Mouse (Mus musculus) thymus, postnatal 0 days (tissue): ENCODE results near the gene Cd2. TPM values are rescaled to one million over a fixed set of nuclear protein-coding genes. Genes with fewer than 3 reads are reported as not detected.
A peak's percentile ranks its signal among the peaks of the same experiment; 100 is the strongest.

Experiments
- DNase-seq: peaks from one replicate; pipeline ENCODE4 v3.0.0-alpha.2; 2015; ENCODE audit warnings: low spot score
- polyA plus RNA-seq: library from polyadenylated mRNA; unstranded; fragments of >200 nt; fragmentation: Nextera tagmentation; extraction: Ambion mirVana; gene quantifications from 2 replicates; pipeline ENCODE4 v1.2.1, GENCODE M21; 2015

Gene Cd2
- polyA plus RNA-seq, 1 experiment from 2014 or later, result 256 TPM

GRCm38 (mm10) chr3:101294487-101295365 is 7.0 kb upstream of the Cd2 start:
- DNase-seq, result peak; percentile 27

DNA sequence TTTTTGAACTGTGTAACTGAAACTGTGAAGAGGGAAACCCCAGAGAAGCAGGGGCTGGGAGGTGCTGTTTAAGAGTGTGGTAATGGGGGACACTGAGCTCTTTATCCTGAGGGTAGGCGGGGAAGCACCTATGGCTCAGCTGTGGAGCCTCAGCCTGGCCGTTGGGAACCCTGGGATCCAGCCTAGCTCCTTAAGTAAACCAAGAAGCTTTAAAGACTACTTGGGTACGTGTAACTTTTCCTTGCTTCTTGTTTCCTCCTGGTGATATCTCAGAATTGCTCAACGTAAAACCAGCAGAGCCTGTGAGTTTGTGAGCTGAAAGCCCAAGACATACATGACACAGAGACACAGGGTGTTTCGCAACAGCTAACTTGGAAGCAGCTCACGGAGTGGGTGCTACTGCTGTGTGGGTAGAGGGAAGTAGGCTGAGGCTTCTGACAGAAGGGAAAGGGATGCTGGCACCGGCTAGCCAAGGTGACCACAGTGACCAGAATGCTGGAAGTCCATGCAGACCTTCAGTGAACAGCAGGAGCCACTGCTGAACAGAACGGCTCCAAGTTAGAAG is 5.9 kb upstream of the Cd2 start:
- no peak for DNase-seq

DNA sequence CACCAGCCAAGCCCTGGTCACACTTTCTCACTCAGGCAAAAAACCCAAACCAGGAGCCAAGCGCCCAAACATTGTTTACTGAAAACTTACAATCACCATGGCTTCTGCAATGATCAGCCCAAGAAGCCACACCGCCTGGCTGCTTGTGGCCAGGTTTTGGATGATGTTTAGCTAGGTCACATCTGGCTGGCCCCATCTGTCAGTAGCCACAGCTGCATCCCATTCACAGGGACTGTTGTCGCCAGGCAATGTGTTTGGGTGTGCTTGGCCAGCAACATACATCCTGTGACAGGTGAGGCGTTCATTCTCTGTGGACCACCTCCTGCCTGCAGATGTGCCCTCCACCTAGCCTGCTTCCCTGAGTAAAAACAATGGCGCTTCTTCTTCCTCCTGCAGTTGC is 4.9 kb upstream of the Cd2 start:
- peak; percentile 34 for DNase-seq

DNA sequence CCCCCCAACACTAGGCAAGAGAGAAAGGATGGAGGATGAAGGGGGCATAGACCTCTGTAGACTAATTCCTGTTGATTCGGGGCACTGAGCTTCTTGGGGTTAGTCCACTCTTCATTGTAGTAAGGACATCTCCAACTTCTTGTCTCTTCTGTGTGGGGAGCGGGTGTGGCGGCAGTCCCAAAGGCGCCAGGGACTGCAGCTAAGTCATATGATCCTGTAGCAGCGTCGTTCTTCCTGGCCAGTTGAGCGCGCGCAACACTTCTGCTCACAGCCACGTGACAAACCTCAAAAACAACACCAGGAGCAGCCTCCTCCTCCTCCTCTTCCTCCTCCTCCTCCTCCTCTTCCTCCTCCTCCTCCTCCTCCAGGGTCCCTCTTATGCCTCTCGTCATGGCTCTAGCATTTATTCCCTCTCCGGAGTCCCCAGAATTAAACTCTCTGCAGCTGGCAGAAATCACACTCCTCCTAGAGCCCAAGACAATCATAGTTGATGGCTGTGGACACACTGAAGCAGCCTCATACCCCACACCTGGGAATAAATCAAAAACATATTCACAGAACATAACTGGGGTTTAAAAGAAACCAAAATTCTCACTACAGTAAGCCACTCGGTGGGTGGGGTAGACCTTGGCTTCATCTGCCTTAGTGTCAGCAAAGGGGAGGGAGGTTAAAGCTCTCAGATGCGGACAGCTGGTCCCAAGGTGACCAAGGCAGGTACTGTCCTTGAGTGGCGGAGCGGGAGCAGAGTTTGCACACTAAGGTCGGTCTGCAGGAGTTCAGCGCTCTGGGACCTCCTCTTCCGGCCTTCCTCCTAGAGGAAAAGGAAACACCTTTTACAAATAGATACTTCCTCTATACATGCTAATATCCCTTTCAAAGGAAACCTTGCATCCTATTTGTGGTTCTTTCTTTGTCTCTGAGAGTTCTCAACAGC is 3.1 kb upstream of the Cd2 start:
- DNase-seq, result peak; percentile 29

DNA sequence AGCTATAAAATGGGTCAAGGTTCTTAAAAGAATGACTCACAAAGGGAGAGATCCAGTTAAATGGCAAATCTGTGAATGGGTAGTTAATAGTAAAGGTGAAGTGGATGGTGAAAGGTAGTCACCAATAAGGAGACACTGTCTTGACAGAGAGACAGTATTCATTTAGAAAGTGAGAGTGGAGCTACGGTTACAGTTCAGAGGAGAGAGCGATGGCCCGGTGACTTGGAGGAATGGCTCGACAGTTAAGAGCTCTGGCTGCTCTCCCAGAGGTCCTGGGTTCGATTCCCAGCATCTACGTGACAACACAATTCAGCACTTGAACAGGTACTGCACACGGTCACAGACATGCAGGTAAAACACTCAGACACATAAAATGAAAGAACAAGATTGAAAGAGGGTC is 2.3 kb upstream of the Cd2 start:
- no peak for DNase-seq

DNA sequence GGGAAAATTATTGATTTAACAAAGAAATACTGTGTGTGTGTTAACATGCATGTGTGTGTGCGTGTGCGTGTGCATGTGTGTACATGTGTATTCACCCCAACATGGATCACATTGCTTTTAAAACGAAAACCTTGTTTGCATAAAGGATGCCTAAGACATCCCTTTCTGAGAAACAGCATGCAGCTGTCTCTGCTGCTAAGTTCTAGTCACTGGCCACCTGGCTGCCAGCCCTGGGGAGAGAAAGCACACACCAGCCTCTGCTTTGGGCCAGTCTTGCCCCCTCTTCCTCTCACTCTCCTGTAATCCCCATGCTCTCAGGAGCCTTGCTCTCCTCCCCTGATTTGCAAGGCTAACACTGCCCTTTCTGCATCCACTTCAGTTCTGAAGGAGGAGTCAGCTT is 1.7 kb upstream of the Cd2 start:
- peak; percentile 33 for DNase-seq

GRCm38 (mm10) chr3:101286336-101287325 is 1.1 kb downstream of the Cd2 start:
- DNase-seq, result peak; percentile 63

DNA sequence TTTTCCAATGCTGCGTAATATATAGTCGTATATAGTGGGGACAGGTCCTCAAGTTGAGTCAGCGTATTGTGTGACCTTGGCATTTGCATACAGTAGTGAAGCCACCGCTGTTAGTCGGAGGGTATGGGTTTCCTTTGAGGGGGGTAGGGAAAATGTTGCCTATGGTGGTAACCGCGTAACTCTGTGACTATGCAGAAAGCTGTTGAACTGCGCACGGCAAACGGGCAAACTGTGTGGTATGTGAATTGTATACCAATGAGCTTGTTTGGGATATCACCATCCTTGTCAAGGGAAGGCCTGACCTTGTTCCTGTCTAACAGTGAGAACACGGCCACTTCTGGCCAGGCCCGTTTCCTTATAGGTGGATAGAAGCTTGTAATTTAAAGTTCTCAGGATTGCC is 1.9 kb downstream of the Cd2 start:
- peak; percentile 30 for DNase-seq

DNA sequence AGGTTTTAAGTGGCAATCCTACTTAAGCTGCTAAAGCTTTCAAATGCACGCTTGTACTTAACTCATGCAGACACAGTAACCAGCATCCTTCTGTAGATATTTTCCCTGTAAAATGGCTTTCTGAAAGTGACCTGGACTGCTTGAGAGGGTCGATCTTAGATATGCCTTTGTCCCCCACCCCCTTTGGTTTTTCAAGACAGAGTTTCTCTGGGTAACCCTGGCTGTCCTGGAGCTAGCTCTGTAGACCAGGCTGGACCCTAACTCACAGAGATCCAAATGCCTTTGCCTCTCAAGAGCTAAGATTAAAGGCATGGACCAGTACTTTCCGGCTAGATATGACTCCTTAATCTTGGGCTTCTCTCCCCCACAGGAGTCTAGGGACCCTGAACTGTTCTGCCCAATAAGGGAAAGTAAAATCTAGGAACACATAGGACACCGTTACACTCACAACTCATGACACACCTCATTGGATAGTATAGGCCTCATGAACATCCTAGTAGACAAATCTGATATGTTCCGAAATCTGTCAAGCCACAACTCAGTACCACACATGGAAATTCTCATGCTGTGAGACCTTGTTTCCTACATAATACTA is 2.6 kb downstream of the Cd2 start:
- DNase-seq, result no peak

DNA sequence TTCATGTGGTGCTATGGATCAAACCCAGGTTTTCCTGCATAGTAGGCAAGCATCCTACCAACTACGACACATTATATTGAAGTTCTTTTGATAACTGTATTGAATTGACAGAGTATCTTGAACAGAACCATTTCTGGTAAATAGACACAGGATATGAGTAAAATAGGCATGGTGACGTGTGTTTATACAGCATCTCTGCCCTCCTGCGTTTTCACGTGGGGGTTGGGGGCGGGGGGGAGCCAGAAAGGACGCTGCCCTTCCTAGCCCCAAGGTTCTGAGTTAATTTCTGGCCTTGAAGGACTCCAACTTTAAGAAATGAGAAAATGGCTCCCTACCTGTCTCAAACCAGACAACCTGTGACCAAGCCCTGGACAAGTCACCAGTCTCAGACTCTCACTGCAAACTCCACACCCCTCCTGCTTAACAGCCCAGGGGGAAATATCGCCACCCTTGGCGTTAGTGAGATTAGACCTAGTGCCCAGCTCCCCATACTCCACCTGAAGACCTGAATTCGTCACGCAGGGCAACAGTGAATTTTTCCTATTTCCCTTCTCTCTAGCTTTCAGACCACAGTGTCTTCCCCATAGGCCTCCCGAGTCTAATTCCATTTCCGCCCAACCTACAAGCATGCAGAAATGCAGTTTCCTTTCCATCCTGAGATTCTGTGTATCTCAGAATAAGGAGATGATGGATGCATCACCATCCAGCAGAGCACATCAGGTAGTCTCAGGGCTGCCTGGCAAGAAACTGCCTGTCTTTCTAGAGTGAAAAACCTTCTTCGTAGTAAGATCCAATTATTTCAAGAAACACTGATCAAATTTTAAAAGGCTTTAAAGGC is 3.7 kb downstream of the Cd2 start:
- no peak for DNase-seq

- DNase-seq, result no peak
Observed at GRCm38 (mm10) chr3:101283441-101283840, 4.3 kb downstream of the Cd2 start.

DNA sequence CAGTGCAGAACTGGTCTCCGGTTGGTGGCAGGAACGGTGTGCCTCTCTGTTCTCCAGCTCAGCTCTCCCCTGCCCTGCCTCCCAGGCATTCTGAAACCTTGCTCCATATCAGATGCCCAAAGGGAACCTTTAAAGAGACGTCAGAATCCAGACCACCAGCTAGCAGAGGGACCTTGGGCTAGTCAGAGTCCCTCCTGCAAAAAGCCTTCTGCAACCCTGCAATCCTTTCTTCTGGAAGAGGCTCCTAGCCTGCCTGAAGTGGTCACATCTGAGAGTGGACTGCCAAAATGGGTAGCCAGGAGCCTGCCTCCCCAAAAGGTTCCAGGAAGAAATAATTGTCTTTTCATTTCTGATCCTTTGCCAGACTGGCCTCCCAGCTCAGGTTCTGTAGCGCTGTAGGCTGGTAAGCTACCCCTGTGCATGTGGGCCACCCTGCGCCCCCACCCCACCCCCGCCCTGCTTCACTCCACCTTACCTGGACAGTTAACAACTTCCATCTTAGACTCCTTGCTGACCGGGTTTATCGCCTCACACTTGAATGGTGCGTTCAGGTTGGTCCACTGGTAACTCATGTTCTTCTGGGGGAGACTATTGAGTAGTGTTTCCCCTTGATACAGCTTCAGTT is 5.1 kb downstream of the Cd2 start:
- no peak for DNase-seq

GRCm38 (mm10) chr3:101281841-101282240 is 5.9 kb downstream of the Cd2 start:
- DNase-seq, result no peak

- DNase-seq, result peak; percentile 78
Observed at GRCm38 (mm10) chr3:101280348-101281311, 7.1 kb downstream of the Cd2 start.

GRCm38 (mm10) chr3:101279561-101279960 is 8.2 kb downstream of the Cd2 start:
- DNase-seq, result no peak

DNA sequence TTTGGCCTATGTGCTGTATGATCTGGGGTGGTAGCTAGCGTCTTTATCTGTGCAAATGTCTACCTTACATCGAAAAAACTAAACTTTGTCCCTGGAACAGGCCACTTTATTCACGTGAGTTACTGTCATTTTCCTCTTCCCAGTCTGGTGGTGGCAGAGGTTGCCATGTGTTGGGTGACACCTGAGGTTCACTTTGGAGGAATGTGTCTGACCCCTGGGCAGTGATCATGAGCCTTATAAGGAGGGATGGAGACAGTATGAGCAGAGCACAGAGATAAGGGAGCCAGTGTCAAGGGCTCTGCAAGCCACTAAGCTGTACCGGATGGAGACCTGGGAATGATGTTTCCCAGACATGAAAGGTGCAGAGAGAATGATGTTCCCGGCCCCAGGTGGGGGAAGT is 9.3 kb downstream of the Cd2 start:
- no peak for DNase-seq

GRCm38 (mm10) chr3:101277830-101278229 is 9.9 kb downstream of the Cd2 start:
- DNase-seq, result no peak
